Mouse (Mus musculus) mouse trophoblast stem cell (cell line): ENCODE results near the gene Rnps1.
"Not testable (repeated sequence)": the region's sequence is repeated elsewhere in the genome, so short reads cannot be mapped to it uniquely, and the experiment has no call there.

Experiments used
- in situ Hi-C, 2 experiments: fragments of 300-500 bp; cut with MseI, MboI; formaldehyde crosslinking; loops; 2 replicates in 1 of 2; 3 replicates in 1 of 2; pipeline ENCODE4 v1.15.1; 2025

Rnps1 gene

GRCm38 (mm10) chr17:24429201-24429983, 15.0 kb downstream of the Rnps1 start:
- in situ Hi-C loops = no loop called here

- in situ Hi-C loops = no loop called here
These were observed 22.7 kb downstream of the Rnps1 start for GRCm38 (mm10) chr17:24437016-24437415.

GRCm38 (mm10) chr17:24440377-24440776, 26.0 kb downstream of the Rnps1 start:
- in situ Hi-C loops = no loop called here

GRCm38 (mm10) chr17:24441148-24441547, 26.8 kb downstream of the Rnps1 start:
- in situ Hi-C loops = no loop called here

- in situ Hi-C loops = no loop called here
These were observed 27.7 kb downstream of the Rnps1 start for GRCm38 (mm10) chr17:24442107-24442506.

- in situ Hi-C loops = no loop called here
These were observed 28.3 kb downstream of the Rnps1 start, which contains the start of gene Dnase1l2 for GRCm38 (mm10) chr17:24442632-24443155. Gene Dnase1l2, minus strand, starts transcription at chr17:24443105.

- in situ Hi-C loops = no loop called here
These were observed 29.0 kb downstream of the Rnps1 start for GRCm38 (mm10) chr17:24443409-24443808.

- in situ Hi-C loops = no loop called here
These were observed 32.2 kb downstream of the Rnps1 start for GRCm38 (mm10) chr17:24446590-24446989.

- in situ Hi-C loops = no loop called here
These were observed 35.1 kb downstream of the Rnps1 start for GRCm38 (mm10) chr17:24449507-24449906.

- in situ Hi-C loops = no loop called here
These were observed 36.9 kb downstream of the Rnps1 start for GRCm38 (mm10) chr17:24451220-24451619.

GRCm38 (mm10) chr17:24453372-24453771, 39.0 kb downstream of the Rnps1 start:
- in situ Hi-C loops = no loop called here

- in situ Hi-C loops = no loop called here
These were observed 39.9 kb downstream of the Rnps1 start for GRCm38 (mm10) chr17:24454218-24454755.

- in situ Hi-C loops = no loop called here
These were observed 40.6 kb downstream of the Rnps1 start for GRCm38 (mm10) chr17:24454756-24455522.

GRCm38 (mm10) chr17:24455523-24456206, 41.3 kb downstream of the Rnps1 start:
- in situ Hi-C loops = not testable (repeated sequence)

GRCm38 (mm10) chr17:24461580-24461979, 47.2 kb downstream of the Rnps1 start:
- in situ Hi-C loops = no loop called here

- in situ Hi-C loops = no loop called here
These were observed 48.6 kb downstream of the Rnps1 start for GRCm38 (mm10) chr17:24462932-24463331.

- in situ Hi-C loops = no loop called here
These were observed 49.2 kb downstream of the Rnps1 start for GRCm38 (mm10) chr17:24463374-24464133.

- in situ Hi-C loops = no loop called here
These were observed 54.4 kb downstream of the Rnps1 start for GRCm38 (mm10) chr17:24468636-24469246.

- in situ Hi-C loops = no loop called here
These were observed 55.1 kb downstream of the Rnps1 start for GRCm38 (mm10) chr17:24469336-24469909.
